Mouse (Mus musculus): ENCODE results near the gene Hyal2. TPM values are rescaled to one million over a fixed set of nuclear protein-coding genes. Genes with fewer than 3 reads are reported as not detected.

Hyal2 gene
- polyA plus RNA-seq, 1 experiment, result 4.1 TPM

- Histone ChIP-seq H3K4me1 (ENCODE audit: control insufficient read depth) (peaks cover 86% of the 10 kb centered on the region), H3K4me3 (replicated peaks) (no peak overlapping the region), H3K27me3 (ENCODE audit: control insufficient read depth) (no peaks in the 10 kb centered on the region), H3K9me3 (ENCODE audit: control insufficient read depth, low read length) (no peaks in the 10 kb centered on the region), H3K36me3 (ENCODE audit: control insufficient read depth) (peaks cover 48% of the 10 kb centered on the region)
- TF ChIP-seq GATA1 (IDR thresholded peaks at IDR 0.05; ENCODE audit: low read length) (no peak), TAL1 (IDR thresholded peaks at IDR 0.05; ENCODE audit: low read length) (no peak)
Measured at GRCm38 (mm10) chr9:107538231-107538630, 29.5 kb upstream of the Hyal2 start.

GRCm38 (mm10) chr9:107538711-107539110 lies 29.0 kb upstream of the Hyal2 start:
- no peaks in the 10 kb centered on the region for H3K9me3 ChIP-seq (ENCODE audit: control insufficient read depth, low read length)
- peaks cover 83% of the 10 kb centered on the region for H3K4me1 ChIP-seq (ENCODE audit: control insufficient read depth)
- no peaks in the 10 kb centered on the region for H3K27me3 ChIP-seq (ENCODE audit: control insufficient read depth)
- TF ChIP-seq TAL1 (IDR thresholded peaks at IDR 0.05; ENCODE audit: low read length), result no peak
- TF ChIP-seq GATA1 (IDR thresholded peaks at IDR 0.05; ENCODE audit: low read length), result no peak
- H3K4me3 ChIP-seq (replicated peaks), result no peak overlapping the region
- peaks cover 48% of the 10 kb centered on the region for H3K36me3 ChIP-seq (ENCODE audit: control insufficient read depth)

DNA sequence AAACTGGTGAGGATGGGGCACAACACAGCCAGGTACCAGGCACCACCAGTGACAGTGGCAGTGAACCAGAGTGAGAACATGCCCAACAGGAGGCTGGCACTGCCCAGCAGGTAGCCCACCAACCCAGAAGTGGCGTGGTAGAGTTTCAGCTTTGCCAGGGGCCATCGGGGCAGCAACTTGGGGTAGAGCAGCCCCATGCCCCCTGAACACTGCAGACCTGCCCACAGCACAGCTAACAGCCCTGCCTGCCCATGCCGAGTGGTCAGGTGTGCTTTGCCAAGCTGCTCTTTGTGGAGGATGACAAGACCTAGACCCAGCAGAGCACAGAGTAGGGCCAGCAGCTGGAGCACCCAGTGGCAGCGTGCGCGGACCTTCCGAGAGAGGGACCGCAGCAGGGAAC lies 27.8 kb upstream of the Hyal2 start:
- no peak for TF ChIP-seq TAL1 (IDR thresholded peaks at IDR 0.05; ENCODE audit: low read length)
- TF ChIP-seq GATA1 (IDR thresholded peaks at IDR 0.05; ENCODE audit: low read length), result no peak
- peaks cover 72% of the 10 kb centered on the region for H3K4me1 ChIP-seq (ENCODE audit: control insufficient read depth)
- H3K27me3 ChIP-seq (ENCODE audit: control insufficient read depth), result no peaks in the 10 kb centered on the region
- peaks cover 59% of the 10 kb centered on the region for H3K36me3 ChIP-seq (ENCODE audit: control insufficient read depth)
- H3K9me3 ChIP-seq (ENCODE audit: control insufficient read depth, low read length), result peaks cover 2% of the 10 kb centered on the region; the same call in 1 of the 2 replicates
- H3K4me3 ChIP-seq (replicated peaks), result no peak overlapping the region

DNA sequence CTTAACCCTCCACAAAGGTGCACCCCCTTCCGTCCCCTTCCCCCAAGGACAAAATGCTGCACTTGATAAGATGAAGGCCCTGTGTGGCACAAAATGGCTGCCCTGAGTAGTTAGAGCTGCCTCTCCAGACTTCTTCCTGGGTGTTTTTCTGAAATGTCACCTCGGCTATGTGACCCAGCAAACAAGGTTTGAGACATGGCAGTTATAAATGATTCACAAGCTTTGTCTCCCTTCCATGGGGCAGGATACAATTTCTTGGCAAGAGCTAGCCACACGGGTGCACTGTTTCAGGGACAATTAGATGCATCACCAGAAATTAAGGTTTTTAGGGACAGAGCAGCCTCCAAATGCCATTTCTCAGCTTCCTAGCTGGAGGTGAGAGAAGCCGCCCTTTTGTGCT lies 27.3 kb upstream of the Hyal2 start:
- peaks cover 64% of the 10 kb centered on the region for H3K36me3 ChIP-seq (ENCODE audit: control insufficient read depth)

DNA sequence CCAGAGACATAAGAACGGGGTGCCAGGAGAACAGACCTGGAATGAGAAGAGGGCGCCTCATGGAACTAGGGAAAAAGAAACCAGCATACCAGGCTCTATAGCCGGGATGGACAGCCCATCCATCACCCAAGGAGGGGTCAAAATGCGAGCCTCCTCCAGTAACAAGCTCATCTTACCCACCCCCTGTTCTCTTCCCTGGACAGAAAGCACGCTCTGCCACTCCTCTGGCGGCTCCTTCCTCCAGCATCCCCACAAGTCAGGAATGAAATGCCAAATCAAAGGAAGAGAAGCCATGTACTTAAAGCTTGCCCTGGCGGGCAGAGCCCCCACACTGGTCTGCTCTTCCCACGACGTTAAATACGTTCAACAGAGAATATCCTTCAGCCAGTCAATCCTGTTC lies 26.7 kb upstream of the Hyal2 start:
- Histone ChIP-seq H3K4me1 (ENCODE audit: control insufficient read depth) (peaks cover 72% of the 10 kb centered on the region), H3K9me3 (ENCODE audit: control insufficient read depth, low read length) (peaks cover 2% of the 10 kb centered on the region; the same call in 1 of the 2 replicates), H3K36me3 (ENCODE audit: control insufficient read depth) (peaks cover 59% of the 10 kb centered on the region), H3K27me3 (ENCODE audit: control insufficient read depth) (no peaks in the 10 kb centered on the region), H3K4me3 (replicated peaks) (peak overlapping the region; percentile 84)
- TF ChIP-seq TAL1 (IDR thresholded peaks at IDR 0.05; ENCODE audit: low read length) (no peak), GATA1 (IDR thresholded peaks at IDR 0.05; ENCODE audit: low read length) (no peak)

More for the DNA sequence above, 27.3 kb upstream of the Hyal2 start:
- TF ChIP-seq TAL1 (IDR thresholded peaks at IDR 0.05; ENCODE audit: low read length), result no peak
- no peak for TF ChIP-seq GATA1 (IDR thresholded peaks at IDR 0.05; ENCODE audit: low read length)
- H3K27me3 ChIP-seq (ENCODE audit: control insufficient read depth), result no peaks in the 10 kb centered on the region
- H3K4me1 ChIP-seq (ENCODE audit: control insufficient read depth), result peaks cover 72% of the 10 kb centered on the region
- H3K4me3 ChIP-seq (replicated peaks), result no peak overlapping the region
- H3K9me3 ChIP-seq (ENCODE audit: control insufficient read depth, low read length), result peaks cover 2% of the 10 kb centered on the region; the same call in 1 of the 2 replicates

GRCm38 (mm10) chr9:107541474-107542351 lies 26.0 kb upstream of the Hyal2 start, which contains the start of the genes Cyb561d2 and Nprl2:
Cyb561d2 (minus strand) TSS chr9:107542193.
Nprl2 (plus strand) TSS chr9:107542226.
- peaks cover 54% of the 10 kb centered on the region for H3K36me3 ChIP-seq (ENCODE audit: control insufficient read depth)
- no peak for TF ChIP-seq GATA1 (IDR thresholded peaks at IDR 0.05; ENCODE audit: low read length)
- TF ChIP-seq TAL1 (IDR thresholded peaks at IDR 0.05; ENCODE audit: low read length), result no peak
- H3K4me3 ChIP-seq (replicated peaks), result peak within 1 kb of the TSS; percentile 84
- no peaks in the 10 kb centered on the region for H3K27me3 ChIP-seq (ENCODE audit: control insufficient read depth)
- peaks cover 72% of the 10 kb centered on the region for H3K4me1 ChIP-seq (ENCODE audit: control insufficient read depth)
- H3K9me3 ChIP-seq (ENCODE audit: control insufficient read depth, low read length), result peaks cover 2% of the 10 kb centered on the region; the same call in 1 of the 2 replicates

DNA sequence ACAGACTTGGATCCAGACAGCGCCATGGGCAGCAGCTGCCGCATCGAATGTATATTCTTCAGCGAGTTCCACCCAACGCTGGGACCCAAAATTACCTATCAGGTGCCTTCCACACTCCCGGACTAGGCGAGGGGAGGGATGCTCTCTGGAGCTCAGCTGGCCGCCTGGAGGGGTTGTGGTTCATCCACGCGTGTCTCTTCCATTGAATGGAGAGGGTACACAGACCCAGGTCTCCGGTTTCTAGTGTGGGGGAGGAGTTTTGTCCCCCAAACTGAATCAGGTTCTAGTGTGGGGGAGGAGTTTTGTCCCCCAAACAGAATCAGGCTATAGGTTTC lies 25.4 kb upstream of the Hyal2 start:
- TF ChIP-seq TAL1 (IDR thresholded peaks at IDR 0.05; ENCODE audit: low read length), result no peak
- no peak for TF ChIP-seq GATA1 (IDR thresholded peaks at IDR 0.05; ENCODE audit: low read length)
- H3K9me3 ChIP-seq (ENCODE audit: control insufficient read depth, low read length), result peaks cover 2% of the 10 kb centered on the region; the same call in 1 of the 2 replicates
- H3K36me3 ChIP-seq (ENCODE audit: control insufficient read depth), result peaks cover 47% of the 10 kb centered on the region
- no peaks in the 10 kb centered on the region for H3K27me3 ChIP-seq (ENCODE audit: control insufficient read depth)
- peaks cover 72% of the 10 kb centered on the region for H3K4me1 ChIP-seq (ENCODE audit: control insufficient read depth)
- H3K4me3 ChIP-seq (replicated peaks), result peak overlapping the region; percentile 84

DNA sequence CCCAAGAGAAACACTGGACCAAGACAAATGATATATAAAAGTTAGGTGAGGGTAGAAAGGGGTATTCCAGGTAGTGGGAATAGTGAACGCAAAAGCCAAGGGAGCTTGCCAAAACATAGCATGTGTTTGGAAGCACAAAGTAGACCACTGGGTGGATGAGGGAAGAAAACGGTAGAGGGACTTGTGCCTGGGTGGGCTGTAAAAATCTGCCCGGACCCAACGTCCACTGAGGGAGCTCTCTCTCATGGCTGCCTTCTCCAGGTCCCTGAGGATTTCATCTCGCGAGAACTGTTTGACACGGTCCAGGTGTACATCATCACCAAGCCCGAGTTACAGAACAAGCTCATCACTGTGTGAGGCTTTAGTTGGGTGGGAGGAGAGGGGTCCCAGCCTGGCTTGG lies 25.0 kb upstream of the Hyal2 start:
- TF ChIP-seq TAL1 (IDR thresholded peaks at IDR 0.05; ENCODE audit: low read length) (no peak), GATA1 (IDR thresholded peaks at IDR 0.05; ENCODE audit: low read length) (no peak)
- Histone ChIP-seq H3K27me3 (ENCODE audit: control insufficient read depth) (no peaks in the 10 kb centered on the region), H3K4me1 (ENCODE audit: control insufficient read depth) (peaks cover 72% of the 10 kb centered on the region), H3K36me3 (ENCODE audit: control insufficient read depth) (peaks cover 43% of the 10 kb centered on the region), H3K4me3 (replicated peaks) (peak overlapping the region; percentile 84), H3K9me3 (ENCODE audit: control insufficient read depth, low read length) (peaks cover 2% of the 10 kb centered on the region; the same call in 1 of the 2 replicates)

- Histone ChIP-seq H3K4me3 (replicated peaks) (no peak overlapping the region), H3K4me1 (ENCODE audit: control insufficient read depth) (peaks cover 71% of the 10 kb centered on the region), H3K27me3 (ENCODE audit: control insufficient read depth) (no peaks in the 10 kb centered on the region; the same call in 1 of the 2 replicates), H3K36me3 (ENCODE audit: control insufficient read depth) (peaks cover 38% of the 10 kb centered on the region), H3K9me3 (ENCODE audit: control insufficient read depth, low read length) (peaks cover 2% of the 10 kb centered on the region; the same call in 1 of the 2 replicates)
- TF ChIP-seq TAL1 (IDR thresholded peaks at IDR 0.05; ENCODE audit: low read length), result no peak
- TF ChIP-seq GATA1 (IDR thresholded peaks at IDR 0.05; ENCODE audit: low read length), result no peak
Measured at GRCm38 (mm10) chr9:107543299-107543698, 24.4 kb upstream of the Hyal2 start.
